Mouse (Mus musculus): Measurements from ENCODE around the gene Clasp2.
"Not testable (repeated sequence)": the region's sequence is repeated elsewhere in the genome, so short reads cannot be mapped to it uniquely, and the experiment has no call there.

Clasp2 gene

DNA sequence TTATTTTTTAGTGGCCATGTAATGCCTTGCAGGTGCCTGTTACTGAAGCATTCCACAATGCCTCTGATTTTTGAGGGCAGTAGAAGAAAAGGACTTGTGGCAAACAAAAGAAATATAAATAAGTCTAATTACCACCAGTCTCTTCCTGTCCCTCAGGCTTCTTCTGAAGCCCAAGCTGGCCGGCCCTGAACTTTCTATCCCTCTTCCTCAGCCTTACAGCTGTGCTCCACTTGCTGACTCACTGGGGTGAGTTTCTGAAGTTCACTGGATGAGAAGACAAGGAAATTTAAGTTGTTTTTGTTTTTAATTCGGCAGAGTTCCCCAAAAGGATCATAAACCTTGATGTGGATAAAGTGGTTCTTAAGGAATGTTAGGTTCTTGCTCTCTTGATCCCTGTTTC, 74.6 kb downstream of the Clasp2 start:
- no peak for DNase-seq (ENCODE audit: low read depth in 2 of 2, low spot score in 2 of 2)

DNA sequence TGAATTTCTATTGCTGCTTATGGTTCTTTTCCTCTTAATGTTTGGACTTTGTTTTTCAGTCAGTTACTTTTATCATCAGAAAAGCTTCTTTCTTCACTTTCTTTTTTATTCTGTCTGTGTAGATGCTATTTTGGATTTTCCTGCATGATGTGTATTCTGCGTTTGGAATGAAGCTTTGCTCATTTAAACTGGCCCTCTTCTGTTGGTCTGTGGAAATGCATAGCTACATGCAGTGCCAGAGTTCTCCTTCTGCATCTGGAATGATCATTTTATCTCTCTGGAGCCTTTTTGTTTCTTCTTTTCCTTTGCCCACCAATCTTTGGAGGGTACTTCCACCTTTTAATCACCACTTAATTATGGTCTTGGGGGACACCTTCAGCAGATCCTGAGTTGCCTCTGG, 80.9 kb downstream of the Clasp2 start:
- no peak for DNase-seq (ENCODE audit: low read depth in 2 of 2, low spot score in 2 of 2)

DNA sequence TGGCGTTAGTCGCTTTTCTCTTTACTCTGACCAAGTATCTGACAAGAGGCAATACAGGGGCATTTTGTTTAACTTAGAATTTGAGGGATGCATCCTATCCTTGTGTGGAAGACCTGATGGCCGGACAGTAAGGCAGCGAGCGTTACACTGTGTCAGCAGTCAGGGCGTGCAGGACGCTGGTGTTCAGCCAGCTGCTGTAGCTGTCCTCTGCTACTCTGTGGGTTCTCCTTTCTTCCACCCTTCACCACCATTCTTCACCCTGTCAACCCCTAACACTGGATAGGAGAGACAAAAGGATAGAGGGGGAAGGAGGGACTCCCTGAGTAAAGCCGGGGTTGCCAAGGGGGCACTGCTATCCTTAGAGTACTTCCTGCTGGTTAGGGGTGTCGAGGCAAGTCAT, 87.4 kb downstream of the Clasp2 start:
- no peak for DNase-seq (ENCODE audit: low read depth in 2 of 2, low spot score in 2 of 2)

DNA sequence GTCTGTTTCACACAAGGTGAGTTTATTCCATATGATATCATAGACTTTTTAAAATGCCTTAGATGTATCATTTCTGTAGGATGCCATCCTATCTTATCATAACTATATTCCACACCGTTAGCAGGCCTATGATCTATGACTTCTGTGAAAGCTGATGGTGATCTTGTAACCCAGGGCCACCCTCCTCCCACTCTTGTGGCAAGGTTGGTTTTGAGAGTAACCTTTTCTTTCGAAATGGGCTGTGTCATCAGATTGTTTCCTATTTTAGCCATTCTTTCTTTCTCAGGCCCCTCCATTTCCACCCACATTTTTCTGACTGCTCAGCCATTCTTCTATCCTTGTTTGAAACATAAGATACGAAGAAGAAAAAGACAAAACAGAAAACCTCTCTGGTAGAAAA, 88.9 kb downstream of the Clasp2 start:
- no peak for DNase-seq (ENCODE audit: low read depth in 2 of 2, low spot score in 2 of 2)

DNA sequence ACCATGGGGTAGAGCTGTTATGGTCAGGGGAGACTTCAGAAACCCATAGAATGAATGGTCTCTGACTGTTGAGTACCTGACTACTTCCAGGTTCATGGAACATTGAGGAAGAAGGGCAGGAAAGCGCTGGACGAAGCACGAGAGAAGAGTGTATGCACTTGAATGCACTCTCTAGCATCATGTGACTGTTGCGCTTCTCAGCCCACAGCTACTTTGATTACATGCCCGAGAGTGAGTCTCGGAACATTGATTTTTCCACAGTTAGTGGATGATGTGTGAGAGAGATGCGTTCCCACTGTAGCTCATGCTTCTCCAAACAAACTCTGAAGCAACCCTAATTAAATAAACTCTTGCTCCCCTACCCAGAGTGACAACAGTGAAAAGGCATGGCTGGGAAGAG, 92.2 kb downstream of the Clasp2 start:
- DNase-seq (ENCODE audit: low read depth in 2 of 2, low spot score in 2 of 2), result no peak

DNA sequence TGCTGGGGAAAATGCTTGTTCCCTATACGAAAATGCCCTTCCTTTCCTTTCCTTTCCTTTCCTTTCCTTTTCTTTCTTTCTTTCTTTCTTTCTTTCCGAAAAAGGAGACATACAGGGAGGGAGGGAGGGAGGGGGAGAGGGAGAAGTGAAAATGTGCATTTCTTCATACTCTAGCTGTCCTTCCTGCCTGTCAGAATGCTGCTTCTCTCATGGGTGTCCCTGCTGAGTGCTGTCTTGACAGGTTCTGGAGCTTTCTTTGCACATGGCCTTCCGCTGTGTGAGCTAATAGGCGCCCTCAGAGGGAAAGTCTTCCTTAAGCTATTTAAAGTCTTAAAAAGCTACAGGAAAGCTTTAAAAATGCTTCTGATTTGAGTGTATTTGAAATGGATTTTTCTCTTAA, 95.7 kb downstream of the Clasp2 start:
- no peak for DNase-seq (ENCODE audit: low read depth in 2 of 2, low spot score in 2 of 2)

DNA sequence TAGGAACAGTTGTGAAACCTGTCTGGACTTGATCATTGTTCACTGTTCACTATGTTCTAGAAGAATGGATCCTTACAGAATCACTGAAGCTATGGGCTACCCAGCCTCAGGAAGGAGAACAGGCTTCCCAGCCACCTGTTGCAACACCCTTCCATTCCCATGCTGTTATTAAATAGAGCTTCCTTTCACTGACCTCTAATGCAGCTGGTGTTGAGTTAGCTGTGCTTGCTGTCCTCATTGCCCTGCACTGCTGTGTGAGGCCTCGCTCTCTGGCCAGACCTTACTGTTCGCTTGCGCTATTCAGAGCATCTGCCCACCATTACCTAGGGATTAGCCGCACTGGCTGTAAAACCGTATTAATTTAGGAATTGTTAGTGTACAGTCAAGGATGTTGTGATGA, 96.2 kb downstream of the Clasp2 start:
- no peak for DNase-seq (ENCODE audit: low read depth in 2 of 2, low spot score in 2 of 2)

DNA sequence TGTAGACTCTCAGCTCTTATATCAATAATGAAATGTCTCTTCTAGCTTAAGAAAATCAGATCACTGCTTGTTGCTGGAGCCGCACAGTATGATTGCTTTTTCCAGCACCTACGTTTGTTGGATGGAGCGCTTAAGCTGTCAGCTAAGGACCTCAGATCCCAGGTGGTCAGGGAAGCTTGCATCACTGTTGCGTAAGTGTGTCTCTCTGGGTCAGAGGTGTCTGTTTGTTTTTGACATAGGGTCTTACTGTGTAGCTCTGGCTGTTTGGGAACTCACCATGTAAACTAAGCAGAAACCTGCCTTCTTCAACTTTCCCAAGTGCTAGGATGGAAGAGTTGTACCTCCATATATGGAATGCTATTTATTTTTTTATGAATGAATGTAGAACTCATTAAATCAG, 102.8 kb downstream of the Clasp2 start:
- no peak for DNase-seq (ENCODE audit: low read depth in 2 of 2, low spot score in 2 of 2)

DNA sequence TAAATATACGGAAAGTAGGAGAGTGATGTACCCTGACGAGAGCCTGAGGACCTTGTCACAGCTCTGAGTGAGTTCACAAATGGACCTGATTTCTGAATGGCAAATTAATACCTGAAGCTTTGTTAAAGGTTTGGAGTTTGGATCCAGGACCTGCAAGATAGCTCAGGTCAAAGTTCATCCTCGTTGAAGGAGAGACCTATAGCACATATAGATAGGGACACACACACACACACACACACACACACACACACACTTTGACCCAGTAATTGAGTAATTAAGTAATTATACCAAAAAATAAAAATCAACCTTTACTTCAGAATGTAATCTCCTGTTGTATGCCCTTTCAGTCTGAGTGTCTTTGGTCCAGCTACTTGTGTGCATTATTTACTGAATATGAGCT, 114.2 kb downstream of the Clasp2 start:
- DNase-seq (ENCODE audit: low read depth in 2 of 2, low spot score in 2 of 2), result no peak

DNA sequence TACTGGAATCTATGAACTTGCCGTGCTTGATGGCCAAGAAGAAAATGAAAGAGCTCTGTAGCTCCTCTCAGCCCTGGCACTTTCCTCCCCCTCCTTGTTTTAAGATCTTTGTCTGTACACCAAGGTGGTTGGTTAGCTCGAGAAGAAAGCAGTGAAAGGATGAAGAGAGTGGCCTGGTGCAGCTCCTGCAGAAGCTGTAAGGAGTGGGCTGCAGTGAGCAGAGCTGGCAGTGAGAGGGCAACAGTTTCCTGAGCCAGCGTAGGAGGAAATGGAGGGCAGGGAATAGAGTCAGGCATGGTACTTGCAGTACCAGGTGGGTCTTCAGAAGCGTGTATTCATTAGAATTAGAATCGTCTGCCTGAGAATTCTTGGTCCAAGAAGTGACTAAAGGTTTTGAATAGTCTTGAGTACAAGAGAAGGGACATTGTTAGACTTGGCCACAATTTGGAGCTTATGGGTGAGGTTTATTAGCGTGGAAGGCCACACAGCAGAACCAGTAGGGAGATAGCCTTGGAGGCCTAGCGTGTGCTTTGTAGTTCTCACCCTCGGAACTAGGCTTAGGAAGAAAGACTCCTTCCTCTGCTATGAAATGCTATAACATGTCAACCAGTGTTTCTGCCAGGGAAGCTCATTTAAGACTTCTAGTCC, 116.1 kb downstream of the Clasp2 start:
- no peak for DNase-seq (ENCODE audit: low read depth in 2 of 2, low spot score in 2 of 2)

DNA sequence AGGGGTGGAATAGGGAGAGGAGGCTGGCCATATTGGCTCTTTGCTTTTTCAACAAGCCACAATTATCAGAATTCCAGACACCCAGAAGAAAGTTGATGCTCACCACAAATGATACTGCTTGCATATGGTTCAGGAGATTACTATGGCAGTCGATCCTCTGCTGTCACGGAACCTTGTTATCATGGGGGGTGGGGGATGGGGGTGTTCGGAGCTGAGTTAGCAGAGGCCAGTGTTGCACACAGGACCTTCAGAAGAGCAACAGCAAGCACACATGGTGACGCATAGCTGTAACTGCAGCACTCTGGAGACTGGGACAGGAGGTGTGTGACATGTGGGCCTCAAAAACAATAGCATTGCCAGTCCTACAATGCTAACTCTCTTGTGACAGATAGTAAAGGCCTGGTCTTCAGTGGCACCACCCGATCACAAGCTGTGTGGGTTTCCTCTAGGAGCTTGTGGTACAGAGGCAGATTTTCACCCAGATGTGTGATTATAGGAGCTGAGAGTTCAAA, 116.7 kb downstream of the Clasp2 start:
- DNase-seq (ENCODE audit: low read depth in 2 of 2, low spot score in 2 of 2), result no peak

DNA sequence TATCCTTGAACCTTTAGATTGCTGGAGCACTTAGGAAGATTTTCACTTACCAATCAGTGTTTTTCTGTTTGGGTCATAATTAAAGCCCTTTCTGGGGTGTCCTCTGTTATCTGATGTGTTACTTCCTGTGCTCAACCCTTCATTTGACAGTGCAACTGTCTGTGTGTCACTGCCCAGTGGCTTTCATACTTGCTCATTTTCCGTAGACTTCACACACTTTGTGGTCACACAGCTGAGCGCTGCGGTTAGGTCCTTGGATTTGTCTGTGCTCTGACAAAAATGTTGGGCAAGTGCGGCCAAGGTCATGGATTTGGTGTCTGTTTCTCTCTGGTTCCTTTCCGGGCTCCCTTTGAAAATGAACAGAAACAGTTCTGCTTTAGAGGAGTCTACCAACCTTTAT, 118.1 kb downstream of the Clasp2 start:
- DNase-seq (ENCODE audit: low read depth in 2 of 2, low spot score in 2 of 2), result no peak

DNA sequence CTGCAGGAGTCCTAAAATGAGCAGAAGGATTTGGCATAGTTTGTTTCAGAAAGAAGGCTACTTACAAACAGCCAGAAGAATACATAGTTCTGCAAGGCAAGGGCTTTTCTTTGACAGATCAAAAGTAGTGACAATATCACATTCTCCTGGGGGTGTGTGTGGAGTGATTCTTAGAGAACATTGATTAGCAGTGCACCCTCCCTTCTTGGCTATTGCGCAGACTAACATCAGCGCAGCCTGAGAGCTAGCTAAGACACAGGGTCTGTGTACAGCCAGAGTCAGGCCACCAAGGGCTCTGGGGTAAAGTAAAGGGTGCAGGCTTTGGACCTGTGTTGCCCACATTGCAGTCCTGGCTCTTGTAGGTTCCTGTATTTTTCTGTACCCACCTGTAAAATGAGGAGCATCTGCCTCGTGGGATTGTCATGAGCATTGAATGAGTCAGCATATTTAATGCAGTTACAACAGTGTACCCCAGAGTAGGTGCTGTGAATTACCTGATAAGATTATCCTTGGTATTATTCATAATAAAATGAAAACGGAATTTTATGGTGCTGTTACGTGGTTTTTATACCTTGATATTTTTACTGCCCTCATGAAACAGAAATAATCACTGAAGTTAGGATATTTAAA, 122.2 kb downstream of the Clasp2 start:
- no peak for DNase-seq (ENCODE audit: low read depth in 2 of 2, low spot score in 2 of 2)

DNA sequence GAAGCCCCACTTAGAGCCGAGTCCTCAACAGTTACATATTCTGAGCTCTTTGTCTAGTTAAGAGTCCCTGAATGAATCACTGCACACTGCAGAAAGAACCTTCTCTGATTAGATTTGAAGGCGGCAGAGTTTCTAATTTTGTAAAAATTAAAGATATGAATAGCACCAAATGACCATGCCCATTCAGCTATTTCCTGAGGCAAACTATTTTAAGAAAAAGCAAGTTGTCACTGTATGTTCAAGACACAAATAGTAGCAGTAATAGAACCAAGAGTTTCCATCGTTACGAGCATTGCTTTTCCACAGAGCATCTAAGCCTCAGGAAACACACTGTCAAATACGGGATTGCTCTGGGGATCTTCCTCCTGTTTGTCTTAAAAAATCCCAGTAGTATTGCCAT, 126.7 kb downstream of the Clasp2 start:
- no peak for DNase-seq (ENCODE audit: low read depth in 2 of 2, low spot score in 2 of 2)

DNA sequence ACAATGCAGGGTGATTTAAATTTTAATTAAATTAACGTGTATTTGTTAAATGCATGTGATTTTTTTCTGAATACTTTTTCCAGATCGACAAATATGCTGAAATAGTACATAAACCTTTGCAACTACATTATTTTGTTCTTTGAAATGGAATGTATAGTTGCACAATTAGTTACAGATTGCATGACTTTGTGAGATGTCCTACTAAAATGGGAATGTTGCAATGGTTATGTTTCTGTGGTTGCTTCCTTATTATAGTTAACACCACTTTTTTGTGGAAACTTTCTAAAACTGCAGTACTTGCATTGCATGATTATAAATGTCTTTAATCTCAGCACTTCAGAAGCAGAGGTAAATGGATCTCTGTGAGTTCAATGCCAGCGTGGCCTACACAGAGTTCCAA, 153.6 kb downstream of the Clasp2 start:
- no peak for DNase-seq (ENCODE audit: low read depth in 2 of 2, low spot score in 2 of 2)

DNA sequence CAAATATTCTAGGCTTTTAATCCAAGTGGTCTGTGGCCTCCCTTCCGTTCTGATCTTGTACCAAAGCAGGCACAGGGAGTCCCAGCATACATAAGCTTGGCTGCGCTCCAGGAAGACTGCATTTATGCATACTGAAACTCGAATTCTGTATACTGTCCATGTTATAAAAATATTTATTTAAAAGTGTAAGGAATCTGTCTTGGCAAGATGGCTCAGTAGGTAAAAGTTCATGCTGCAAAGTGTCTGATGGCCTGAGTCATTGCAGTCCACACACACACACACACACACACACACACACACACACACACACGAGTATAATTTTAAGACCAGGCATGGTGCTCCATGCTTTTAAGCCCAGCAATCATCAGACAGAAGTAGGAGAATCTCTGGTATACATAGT, 161.9 kb downstream of the Clasp2 start:
- DNase-seq (ENCODE audit: low read depth in 2 of 2, low spot score in 2 of 2), result no peak

DNA sequence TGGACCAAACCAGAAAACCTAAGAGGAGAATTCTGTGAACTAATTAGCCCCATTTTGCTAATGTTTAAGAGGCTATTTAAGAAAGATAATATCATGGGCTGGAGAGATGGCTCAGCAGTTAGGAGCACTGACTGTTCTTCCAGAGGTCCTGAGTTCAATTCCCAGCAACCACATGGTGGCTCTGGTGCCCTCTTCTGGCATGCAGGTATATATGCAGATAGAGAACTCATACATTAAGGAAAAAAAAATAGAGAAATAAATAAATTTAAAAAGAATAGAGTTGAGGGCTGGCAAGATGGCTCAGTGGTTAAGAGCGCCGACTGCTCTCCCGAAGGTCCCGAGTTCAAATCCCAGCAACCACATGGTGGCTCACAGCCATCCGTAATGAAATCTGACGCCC, 163.0 kb downstream of the Clasp2 start:
- DNase-seq (ENCODE audit: low read depth in 2 of 2, low spot score in 2 of 2), result not testable (repeated sequence)

DNA sequence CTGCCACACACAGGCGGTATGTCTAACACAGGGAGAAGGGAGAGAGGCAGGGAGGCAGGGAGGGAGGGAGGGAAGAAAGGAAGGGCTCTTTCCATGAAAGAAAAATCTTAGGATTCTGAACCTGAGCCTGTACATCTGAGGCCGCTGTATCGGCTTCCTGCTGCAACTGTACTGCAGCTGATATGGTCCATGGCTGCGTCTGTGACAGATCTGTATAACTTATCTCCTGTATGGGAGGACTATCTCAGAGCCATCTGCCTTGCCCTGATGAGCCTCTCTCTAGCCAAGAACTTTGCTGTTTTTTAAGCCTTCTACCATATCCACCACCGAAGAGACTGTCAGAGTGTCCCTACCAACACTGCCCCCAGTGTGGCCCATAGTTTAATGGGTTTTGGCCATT, 174.5 kb downstream of the Clasp2 start:
- DNase-seq (ENCODE audit: low read depth in 2 of 2, low spot score in 2 of 2), result no peak

DNA sequence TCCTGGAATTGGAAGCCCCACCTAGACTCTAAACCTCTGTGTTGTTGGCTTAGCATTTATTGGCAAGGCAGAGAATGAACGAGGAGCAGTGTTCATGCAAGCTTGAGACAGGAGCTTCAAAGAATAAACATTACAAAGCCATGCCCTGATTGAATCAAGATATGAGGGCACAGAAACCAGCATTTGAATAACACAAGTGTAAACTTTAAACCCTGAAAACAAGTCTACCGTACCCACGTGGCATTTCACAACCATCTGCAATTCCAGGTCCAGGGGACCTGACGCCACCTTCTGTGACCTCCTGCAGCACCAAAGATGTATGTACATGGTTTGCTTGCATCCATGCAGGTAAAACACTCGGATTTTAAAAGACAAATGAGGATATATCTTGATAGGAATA, 181.4 kb downstream of the Clasp2 start:
- DNase-seq (ENCODE audit: low read depth in 2 of 2, low spot score in 2 of 2), result no peak

DNA sequence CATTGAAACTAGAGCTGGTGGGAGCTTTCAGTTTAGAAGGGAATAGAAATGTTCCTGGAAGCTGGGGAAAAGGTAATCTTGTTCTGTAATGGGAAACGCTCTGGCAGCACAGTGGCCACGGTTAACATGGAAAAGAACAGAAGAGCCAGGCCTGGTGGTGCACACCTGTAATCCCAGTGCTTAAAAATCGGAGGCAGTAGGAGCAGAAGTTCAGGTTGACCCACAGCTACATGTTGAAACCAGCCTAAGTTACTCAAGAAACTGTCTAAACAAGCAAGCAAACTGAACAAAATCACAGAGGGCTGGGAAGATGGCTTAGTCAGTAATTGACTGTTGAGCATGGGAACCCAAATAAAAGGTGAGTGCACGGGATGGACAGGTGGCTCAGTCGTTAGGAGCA, 183.6 kb downstream of the Clasp2 start:
- no peak for DNase-seq (ENCODE audit: low read depth in 2 of 2, low spot score in 2 of 2)

DNA sequence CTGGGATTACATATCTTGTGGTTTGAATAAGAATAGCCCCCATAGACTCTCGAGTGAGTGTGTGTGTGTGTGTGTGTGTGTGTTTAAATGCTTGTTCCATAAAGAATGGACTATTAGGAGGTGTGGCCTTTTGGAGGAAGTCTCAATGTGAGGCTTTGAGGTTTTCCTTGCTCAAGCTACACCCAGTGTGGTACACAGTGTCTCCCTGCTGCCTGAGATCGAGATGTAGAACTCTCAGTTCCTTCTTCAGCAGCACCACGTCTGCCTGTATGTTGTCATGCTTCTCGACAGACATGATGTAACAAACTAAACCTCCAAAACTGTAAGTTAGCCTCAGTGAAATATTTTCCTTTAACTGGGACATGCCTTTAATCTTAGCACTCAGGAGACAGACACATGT, 187.3 kb downstream of the Clasp2 start:
- no peak for DNase-seq (ENCODE audit: low read depth in 2 of 2, low spot score in 2 of 2)

DNA sequence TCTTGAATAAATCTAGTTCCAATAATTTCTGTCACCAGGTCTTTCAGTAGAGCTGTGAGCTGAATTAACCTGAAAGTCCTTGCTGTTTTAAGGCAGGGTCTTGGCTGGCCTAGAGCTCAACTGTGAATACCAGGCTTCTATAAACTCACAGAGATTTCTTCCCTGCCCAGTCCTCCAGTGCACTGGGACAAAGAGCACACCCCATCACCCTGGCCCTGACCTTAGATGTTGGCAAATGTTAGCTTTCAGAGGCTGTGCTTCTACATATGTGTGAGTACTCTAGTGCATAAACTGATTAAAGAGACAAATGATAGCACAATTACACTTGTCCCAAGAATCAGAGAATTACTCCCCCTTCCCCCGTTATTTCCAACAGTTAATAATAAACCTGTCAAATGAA, 188.4 kb downstream of the Clasp2 start:
- DNase-seq (ENCODE audit: low read depth in 2 of 2, low spot score in 2 of 2), result no peak
